Mouse (Mus musculus) hindbrain, embryonic 11.5 days (tissue): Measurements from ENCODE around the gene Tspan31. TPM values are rescaled to one million over a fixed set of nuclear protein-coding genes. Genes with fewer than 3 reads are reported as not detected.
"Not testable (repeated sequence)": the region's sequence is repeated elsewhere in the genome, so short reads cannot be mapped to it uniquely, and the experiment has no call there.

Experiments
- ATAC-seq: fragments of 200-750 bp; cut with Nextera tagmentation; 2 replicates; pipeline ENCODE4 v1.8.0; 2017; ENCODE audit warnings: mild to moderate bottlenecking, moderate TSS enrichment, moderate library complexity; ENCODE audit not compliant: low FRiP score
- DNase-seq: peaks from one replicate; pipeline ENCODE4 v3.0.0-alpha.2; 2015; ENCODE audit warnings: low spot score
- H3K27ac ChIP-seq: fragments of 300-500 bp; sonication (generic); 2 replicates; pipeline ENCODE4 v1.5.1; 2014; ENCODE audit warnings: mild to moderate bottlenecking, low read depth, low read length
- H3K27me3 ChIP-seq: fragments of 300-500 bp; sonication (generic); 2 replicates; pipeline ENCODE4 v1.6.1; 2014; ENCODE audit warnings: mild to moderate bottlenecking, low read length, moderate library complexity, mixed read lengths; ENCODE audit not compliant: control insufficient read depth, insufficient read depth
- H3K36me3 ChIP-seq: fragments of 300-500 bp; sonication (generic); 2 replicates; pipeline ENCODE4 v1.6.1; 2014; ENCODE audit warnings: mild to moderate bottlenecking, low read length, moderate library complexity, mixed read lengths; ENCODE audit not compliant: control insufficient read depth, insufficient read depth
- H3K4me1 ChIP-seq: fragments of 300-500 bp; sonication (generic); replicated peaks from 2 replicates; pipeline ENCODE4 v1.6.1; 2014; ENCODE audit warnings: low read length, mixed read lengths; ENCODE audit not compliant: control insufficient read depth, insufficient read depth
- H3K4me2 ChIP-seq: fragments of 300-500 bp; sonication (generic); replicated peaks from 2 replicates; pipeline ENCODE4 v1.6.1; 2014; ENCODE audit warnings: mild to moderate bottlenecking, low read depth, low read length
- H3K4me3 ChIP-seq: fragments of 300-500 bp; sonication (generic); 2 replicates; pipeline ENCODE4 v1.5.1; 2014; ENCODE audit warnings: low read depth, low read length
- H3K9ac ChIP-seq: fragments of 300-500 bp; sonication (generic); 2 replicates; pipeline ENCODE4 v1.6.1; 2014; ENCODE audit warnings: low read depth, low read length
- H3K9me3 ChIP-seq: fragments of 300-500 bp; sonication (generic); 2 replicates; pipeline ENCODE4 v1.6.1; 2016; ENCODE audit warnings: low read length; ENCODE audit not compliant: control insufficient read depth
- WGBS: fragments of 180-500 bp; shearing (Covaris S2); extraction: QIAGEN DNeasy Blood & Tissue Kit; methylation state at CpG from one replicate; pipeline ENCODE4 v1.1.7; 2014; 5-methylcytosine and 5-hydroxymethylcytosine counted together
- polyA plus RNA-seq: library from polyadenylated mRNA; unstranded; fragments of >200 nt; fragmentation: Nextera tagmentation; extraction: Ambion mirVana; gene quantifications from 2 replicates; pipeline ENCODE4 v1.2.1, GENCODE M21; 2014

The Tspan31 gene
- polyA plus RNA-seq, 1 experiment from 2014 or later = 140 TPM

GRCm38 (mm10) chr10:127063913-127064870 is 5.9 kb downstream of the Tspan31 start:
- peak overlapping the region; percentile 81 for H3K4me3 ChIP-seq
- H3K4me1 ChIP-seq = peaks cover 4% of the 10 kb centered on the region; the same call in 1 of the 2 replicates
- ATAC-seq = peak; percentile 20
- 15% methylated on average over 37 of the region's 37 CpGs for WGBS
- peak overlapping the region; percentile 48 for H3K4me2 ChIP-seq
- peak overlapping the region; percentile 82 for H3K27ac ChIP-seq
- peak overlapping the region; percentile 89 for H3K9ac ChIP-seq
- H3K27me3 ChIP-seq = no peaks in the 10 kb centered on the region; the same call in 1 of the 2 replicates
- H3K9me3 ChIP-seq = no peaks in the 10 kb centered on the region
- peaks cover 22% of the 10 kb centered on the region for H3K36me3 ChIP-seq
- DNase-seq = peak; percentile 68

GRCm38 (mm10) chr10:127063239-127063872 is 6.7 kb downstream of the Tspan31 start, which contains the start of gene Cdk4:
Gene Cdk4, plus strand, starts transcription at chr10:127063534.
- Histone ChIP-seq H3K4me2 (peak within 1 kb of the TSS; percentile 48), H3K4me1 (peaks cover 9% of the 10 kb centered on the region; the same call in 1 of the 2 replicates), H3K36me3 (peaks cover 22% of the 10 kb centered on the region), H3K9ac (peak within 1 kb of the TSS; percentile 89), H3K27me3 (no peaks in the 10 kb centered on the region; the same call in 1 of the 2 replicates), H3K4me3 (peak within 1 kb of the TSS; percentile 81), H3K9me3 (no peaks in the 10 kb centered on the region), H3K27ac (peak within 1 kb of the TSS; percentile 82)
- WGBS = under 1% methylated on average over 46 of the region's 46 CpGs
- peak; percentile 99 for DNase-seq
- ATAC-seq = peak; percentile 94

GRCm38 (mm10) chr10:127062503-127062902 is 7.6 kb downstream of the Tspan31 start:
- no peaks in the 10 kb centered on the region; the same call in 1 of the 2 replicates for H3K27me3 ChIP-seq
- H3K36me3 ChIP-seq = peaks cover 21% of the 10 kb centered on the region
- H3K27ac ChIP-seq = no peak overlapping the region
- DNase-seq (no peak), ATAC-seq (no peak)
- peaks cover 9% of the 10 kb centered on the region; the same call in 1 of the 2 replicates for H3K4me1 ChIP-seq
- no peaks in the 10 kb centered on the region for H3K9me3 ChIP-seq
- no peak overlapping the region for H3K4me3 ChIP-seq
- 81% methylated on average over 5 of the region's 5 CpGs for WGBS
- H3K4me2 ChIP-seq = no peak overlapping the region
- H3K9ac ChIP-seq = no peak overlapping the region

DNA sequence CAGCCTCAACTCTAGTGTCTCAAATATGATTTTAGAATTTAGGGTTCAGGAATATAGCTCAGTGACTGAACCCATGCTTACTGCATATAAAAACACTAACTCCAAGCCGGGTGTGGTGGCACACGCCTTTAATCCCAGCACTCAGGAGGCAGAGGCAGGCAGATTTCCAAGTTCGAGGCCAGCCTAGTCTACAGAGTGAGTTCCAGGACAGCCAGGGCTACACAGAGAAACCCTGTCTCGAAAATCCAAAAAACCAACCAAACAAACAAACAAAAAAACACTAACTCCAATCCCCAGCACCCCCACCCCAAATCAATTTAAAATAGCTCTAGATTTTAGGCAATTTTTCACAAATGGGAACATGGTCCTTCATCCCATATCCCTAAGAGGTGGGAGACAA is 8.0 kb downstream of the Tspan31 start:
- H3K27me3 ChIP-seq, H3K4me2 ChIP-seq, H3K4me1 ChIP-seq, H3K27ac ChIP-seq, H3K4me3 ChIP-seq, H3K9me3 ChIP-seq, ATAC-seq, DNase-seq, H3K9ac ChIP-seq: not testable (repeated sequence)
- peaks cover 20% of the 10 kb centered on the region for H3K36me3 ChIP-seq
- WGBS = 88% methylated on average over 4 of the region's 4 CpGs

DNA sequence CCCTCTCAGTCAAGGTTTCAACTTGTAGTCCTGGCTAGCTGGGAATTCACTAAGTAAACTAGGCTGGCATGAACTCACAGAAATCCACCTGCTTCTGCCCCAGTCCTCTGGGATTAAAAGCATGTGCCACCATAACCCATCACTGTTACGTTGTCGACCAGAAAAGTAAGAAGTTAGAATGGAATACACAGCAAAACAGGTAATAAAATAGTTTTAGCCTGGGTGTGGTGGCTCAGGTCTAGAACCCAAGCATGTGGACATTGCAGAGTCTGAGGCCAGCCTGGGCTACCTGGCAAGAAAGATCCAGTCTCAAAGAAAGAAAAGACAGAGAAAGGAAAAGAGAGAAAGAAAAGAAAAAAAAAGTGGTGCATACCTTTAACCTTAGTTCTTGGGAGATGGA is 8.6 kb downstream of the Tspan31 start:
- DNase-seq (no peak), ATAC-seq (no peak)
- H3K4me2 ChIP-seq = no peak overlapping the region

GRCm38 (mm10) chr10:127061085-127061484 is 9.0 kb downstream of the Tspan31 start:
- H3K9ac ChIP-seq = peak overlapping the region; percentile 96
- ATAC-seq = no peak
- H3K4me1 ChIP-seq = peaks cover 9% of the 10 kb centered on the region; the same call in 1 of the 2 replicates
- H3K4me3 ChIP-seq = no peak overlapping the region; the same call in 1 of the 2 replicates
- H3K27ac ChIP-seq = peak overlapping the region; percentile 95; the same call in 1 of the 2 replicates
- DNase-seq = no peak
- 27% methylated on average over 5 of the region's 5 CpGs for WGBS
- H3K4me2 ChIP-seq = peak overlapping the region; percentile 98
- H3K27me3 ChIP-seq = no peaks in the 10 kb centered on the region; the same call in 1 of the 2 replicates
- peaks cover 19% of the 10 kb centered on the region for H3K36me3 ChIP-seq
- H3K9me3 ChIP-seq = no peaks in the 10 kb centered on the region

More for the DNA sequence above, 8.6 kb downstream of the Tspan31 start:
- 67% methylated on average over 2 of the region's 2 CpGs for WGBS
- peak overlapping the region; percentile 95; the same call in 1 of the 2 replicates for H3K27ac ChIP-seq
- no peaks in the 10 kb centered on the region; the same call in 1 of the 2 replicates for H3K27me3 ChIP-seq
- peaks cover 9% of the 10 kb centered on the region; the same call in 1 of the 2 replicates for H3K4me1 ChIP-seq
- no peak overlapping the region; the same call in 1 of the 2 replicates for H3K9ac ChIP-seq
- no peaks in the 10 kb centered on the region for H3K9me3 ChIP-seq
- H3K36me3 ChIP-seq = peaks cover 18% of the 10 kb centered on the region
- no peak overlapping the region; the same call in 1 of the 2 replicates for H3K4me3 ChIP-seq

DNA sequence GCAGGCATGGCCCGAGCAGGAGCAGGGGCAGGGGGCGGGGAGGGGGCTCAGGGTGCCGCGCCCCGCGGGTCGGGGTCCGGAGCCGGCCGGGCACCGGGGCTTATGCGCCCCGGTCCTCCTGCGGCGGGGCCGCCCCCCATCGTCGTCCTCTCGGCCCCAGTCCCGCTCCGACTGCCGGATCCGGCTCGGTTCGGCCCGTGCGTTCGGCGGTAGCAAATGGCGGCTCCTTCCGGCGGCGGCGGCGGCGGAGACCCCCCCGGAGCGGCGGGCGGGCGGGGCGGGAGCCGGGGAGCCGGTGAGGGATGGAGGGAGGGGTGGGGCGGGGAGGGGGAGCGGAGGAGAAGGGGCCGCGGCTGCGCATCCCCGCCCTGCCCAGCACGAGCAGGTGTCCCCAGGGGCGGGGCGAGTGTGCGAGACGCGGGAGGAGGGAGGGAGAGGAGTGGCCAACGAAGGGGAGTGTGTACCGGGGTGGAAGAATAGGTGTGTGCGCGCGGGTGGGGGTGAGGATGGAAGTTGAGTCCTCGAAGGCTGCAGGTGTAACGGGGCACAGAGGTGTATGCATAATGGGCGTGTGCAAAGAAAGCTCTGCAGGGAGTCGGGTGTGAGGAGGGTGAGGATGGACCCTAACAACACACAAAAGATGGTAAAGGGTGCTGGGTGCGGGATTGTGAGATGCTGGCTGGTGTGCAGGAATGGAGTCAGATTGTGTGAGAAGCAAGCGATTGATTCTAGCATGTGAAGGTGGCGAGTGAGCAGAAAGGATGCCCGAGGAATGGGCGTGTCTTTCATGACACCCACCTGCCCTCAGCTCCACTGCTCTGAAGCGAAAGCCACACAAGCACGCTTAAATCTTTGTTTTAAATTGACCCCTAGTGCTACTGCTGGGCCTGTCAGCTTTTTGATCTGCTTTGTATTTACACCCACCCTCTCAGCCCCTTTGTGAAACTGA is 9.8 kb downstream of the Tspan31 start, which contains the start of gene March9:
March9 (minus strand) TSS at position 217 of the 949 bp plus-strand sequence.
- peak within 1 kb of the TSS; percentile 98 for H3K4me2 ChIP-seq
- H3K9ac ChIP-seq = peak within 1 kb of the TSS; percentile 96
- WGBS = 1% methylated on average over 32 of the region's 72 CpGs
- no peaks in the 10 kb centered on the region; the same call in 1 of the 2 replicates for H3K27me3 ChIP-seq
- H3K27ac ChIP-seq = peak within 1 kb of the TSS; percentile 95
- H3K4me3 ChIP-seq = peak within 1 kb of the TSS; percentile 94
- ATAC-seq = peak; percentile 2
- peaks cover 9% of the 10 kb centered on the region; the same call in 1 of the 2 replicates for H3K4me1 ChIP-seq
- peaks cover 12% of the 10 kb centered on the region for H3K36me3 ChIP-seq
- no peaks in the 10 kb centered on the region for H3K9me3 ChIP-seq
- peak; percentile 79 for DNase-seq
